Mouse (Mus musculus) CH12F3 (cell line): ENCODE measurements at regions not wholly inside any gene's neighbourhood (a gene's known extent, or its start where the extent isn't known, plus 50 kb on each side); places are given as distances from the start of the nearest gene placed in this dataset.

ENCODE experiments used
- in situ Hi-C: fragments of 300-500 bp; cut with MboI; formaldehyde crosslinking; loops from 2 replicates; pipeline ENCODE4 v1.14.3; 2020; ENCODE audit warnings: low sequenced_read_pairs

- in situ Hi-C loops = no loop called here
Measured at GRCm38 (mm10) chr8:26868101-26868848, 108.8 kb upstream of the Zfp703 start.

- in situ Hi-C loops = no loop called here
Measured at GRCm38 (mm10) chr8:26868849-26869110, 108.3 kb upstream of the Zfp703 start.

- in situ Hi-C loops = no loop called here
Measured at GRCm38 (mm10) chr8:26871838-26872237, 105.3 kb upstream of the Zfp703 start.

GRCm38 (mm10) chr8:26872382-26872781 lies 104.7 kb upstream of the Zfp703 start:
- in situ Hi-C loops = no loop called here

GRCm38 (mm10) chr8:26872815-26873214 lies 104.3 kb upstream of the Zfp703 start:
- in situ Hi-C loops = no loop called here

- in situ Hi-C loops = no loop called here
Measured at GRCm38 (mm10) chr8:26880177-26880576, 96.9 kb upstream of the Zfp703 start.

- in situ Hi-C loops = no loop called here
Measured at GRCm38 (mm10) chr8:26881268-26882120, 95.6 kb upstream of the Zfp703 start.

GRCm38 (mm10) chr8:26882616-26883015 lies 94.5 kb upstream of the Zfp703 start:
- in situ Hi-C loops = no loop called here

GRCm38 (mm10) chr8:26883285-26883684 lies 93.8 kb upstream of the Zfp703 start:
- in situ Hi-C loops = no loop called here

GRCm38 (mm10) chr8:26883770-26884169 lies 93.4 kb upstream of the Zfp703 start:
- in situ Hi-C loops = no loop called here

GRCm38 (mm10) chr8:26884350-26884749 lies 92.8 kb upstream of the Zfp703 start:
- in situ Hi-C loops = no loop called here

GRCm38 (mm10) chr8:26885365-26885764 lies 91.8 kb upstream of the Zfp703 start:
- in situ Hi-C loops = no loop called here

- in situ Hi-C loops = no loop called here
Measured at GRCm38 (mm10) chr8:26886783-26887486, 90.2 kb upstream of the Zfp703 start.

- in situ Hi-C loops = no loop called here
Measured at GRCm38 (mm10) chr8:26887551-26887950, 89.6 kb upstream of the Zfp703 start.

GRCm38 (mm10) chr8:26888050-26888449 lies 89.1 kb upstream of the Zfp703 start:
- in situ Hi-C loops = no loop called here

GRCm38 (mm10) chr8:26891881-26892280 lies 85.2 kb upstream of the Zfp703 start:
- in situ Hi-C loops = no loop called here

- in situ Hi-C loops = no loop called here
Measured at GRCm38 (mm10) chr8:26892380-26892779, 84.7 kb upstream of the Zfp703 start.

- in situ Hi-C loops = no loop called here
Measured at GRCm38 (mm10) chr8:26895867-26896266, 81.3 kb upstream of the Zfp703 start.

- in situ Hi-C loops = no loop called here
Measured at GRCm38 (mm10) chr8:26903289-26903688, 73.8 kb upstream of the Zfp703 start.

- in situ Hi-C loops = no loop called here
Measured at GRCm38 (mm10) chr8:26906257-26906656, 70.9 kb upstream of the Zfp703 start.

- in situ Hi-C loops = no loop called here
Measured at GRCm38 (mm10) chr8:26907347-26908170, 69.6 kb upstream of the Zfp703 start.
